In genomic region chr12:31706168-31706567, GRCm38 (mm10) we compare ENCODE assay signal across 21 mouse cellular contexts. TPM values are rescaled to one million over a fixed set of nuclear protein-coding genes. Genes with fewer than 3 reads are reported as not detected.
DNase-seq lines count a peak whose midpoint lies in the region; ATAC-seq and TF ChIP-seq lines count a peak whose summit lies in the region.
"Had no signal": no experiment of that assay in that cellular context is flagged by ENCODE, and none has a peak within 500 bp of the region (broad histone marks: within the 10 kb centered on the region; RNA-seq: fewer than 3 reads in every experiment).

No protein-coding gene starts in this region.

- H3K27me3 ChIP-seq in heart, postnatal 0 days (ENCODE audit: control insufficient read depth, insufficient read depth, low read length) = no peaks in the 10 kb centered on the region
- H3K27me3 ChIP-seq: forebrain, embryonic 13.5 days; kidney, embryonic 15.5 days; liver, embryonic 12.5 days had no signal

- H3K36me3 ChIP-seq in heart, postnatal 0 days (replicated peaks; ENCODE audit: control insufficient read depth, insufficient read depth, low read length) = 0 out of 2 replicates have a peak, but pooled peaks cover 2% of the 10 kb centered on the region
- H3K36me3 ChIP-seq: kidney, embryonic 15.5 days; liver, embryonic 12.5 days had no signal

- H3K9ac ChIP-seq in heart, postnatal 0 days (replicated peaks; ENCODE audit: low read depth, low read length) = no peak overlapping the region
- H3K9ac ChIP-seq: forebrain, embryonic 13.5 days; kidney, embryonic 15.5 days; liver, embryonic 12.5 days had no signal

- ATAC-seq in heart, postnatal 0 days (ENCODE audit: insufficient read depth, low read depth) = no peak
- ATAC-seq: CD4-positive, CD25-positive, alpha-beta regulatory T cell, adult 4 months; forebrain, embryonic 13.5 days; hindbrain, embryonic 16.5 days; intestine, embryonic 16.5 days; liver, embryonic 12.5 days had no signal

- H3K9me3 ChIP-seq in heart, postnatal 0 days (replicated peaks; ENCODE audit: control insufficient read depth, low read length) = no peaks in the 10 kb centered on the region
- H3K9me3 ChIP-seq: forebrain, embryonic 13.5 days; kidney, embryonic 15.5 days; liver, embryonic 12.5 days had no signal

- no peak for TF ChIP-seq CTCF in embryonic fibroblast, embryonic 13.5 days (IDR thresholded peaks at IDR 0.05; ENCODE audit: borderline replicate concordance, insufficient read depth, low read length)
- TF ChIP-seq CTCF in heart, postnatal 0 days (IDR thresholded peaks at IDR 0.05; ENCODE audit: low read depth) = no peak

- whole genome bisulfite sequencing in heart, postnatal 0 days = 20% methylated on average over 2 of the region's 2 CpGs

- H3K4me3 ChIP-seq in embryonic fibroblast, embryonic 13.5 days (ENCODE audit: insufficient read depth, low read length) = no peak overlapping the region
- no peak overlapping the region for H3K4me3 ChIP-seq in heart, postnatal 0 days (ENCODE audit: low read depth, low read length)
- H3K4me3 ChIP-seq: forebrain, embryonic 13.5 days; kidney, embryonic 15.5 days; liver, embryonic 12.5 days had no signal

- H3K4me1 ChIP-seq in embryonic fibroblast, embryonic 13.5 days (ENCODE audit: control insufficient read depth, insufficient read depth, low read length) = no peaks in the 10 kb centered on the region
- peaks cover 12% of the 10 kb centered on the region for H3K4me1 ChIP-seq in heart, postnatal 0 days (ENCODE audit: control insufficient read depth, insufficient read depth)
- H3K4me1 ChIP-seq: kidney, embryonic 15.5 days; liver, embryonic 12.5 days had no signal

- intact Hi-C loops in heart, postnatal 36 days (cut with DNase I) = no loop called here

- TF ChIP-seq POLR2A in embryonic fibroblast, embryonic 13.5 days (IDR thresholded peaks at IDR 0.05; ENCODE audit: low read depth, low read length) = no peak

- H3K27ac ChIP-seq in embryonic fibroblast, embryonic 13.5 days (ENCODE audit: insufficient read depth, low read length) = peak overlapping the region; percentile 14; the same call in 1 of the 2 replicates
- peak overlapping the region; percentile 88 for H3K27ac ChIP-seq in heart, postnatal 0 days (ENCODE audit: low read depth)
- H3K27ac ChIP-seq: forebrain, embryonic 13.5 days; kidney, embryonic 15.5 days; liver, embryonic 12.5 days had no signal

- TF ChIP-seq EP300 in heart, postnatal 0 days (IDR thresholded peaks at IDR 0.05; ENCODE audit: low read depth) = no peak

- peak overlapping the region; percentile 28; the same call in 1 of the 2 replicates for H3K4me2 ChIP-seq in heart, postnatal 0 days (ENCODE audit: low read depth, low read length)
- H3K4me2 ChIP-seq: forebrain, embryonic 13.5 days; kidney, embryonic 15.5 days; liver, embryonic 12.5 days; midbrain, embryonic 11.5 days had no signal

- DNase-seq in adrenal gland, postnatal 10 days = peak; percentile 11
- no peak for DNase-seq in adrenal gland, postnatal 36 days
- peak; percentile 44 to 65 for DNase-seq in heart, adult 18-20 months
- no peak for DNase-seq in heart, postnatal 36 days
- DNase-seq in heart, postnatal 0 days (ENCODE audit: low spot score) = no peak
- DNase-seq in ovary, postnatal 36 days (ENCODE audit: low spot score) = no peak
- DNase-seq in right cerebral cortex, adult 18-20 months = no peak
- DNase-seq: gastrocnemius, postnatal 10 days; kidney, postnatal 4 days; layer of hippocampus, adult 9-11 months; lung, adult 2 months had no signal

RNA-seq across cellular contexts. Expression of gene Gpr22, which starts 7.6 kb away (rescaled TPM):
- total RNA-seq in adrenal gland, postnatal 10 days (2021) = 1 to 10 TPM; 4.5 to 5.9 TPM
- total RNA-seq in adrenal gland, postnatal 36 days (2021) = 1 to 10 TPM; 5.0 to 6.4 TPM
- total RNA-seq in heart, adult 18-20 months (2021) = 10 to 100 TPM; 16.6 to 20.0 TPM
- 10 to 100 TPM; 11.1 to 24.8 TPM for total RNA-seq in heart, postnatal 36 days (2021)
- polyA plus RNA-seq in embryonic fibroblast, embryonic 13.5 days (2011; ENCODE audit: insufficient read length, low read depth, missing spikeins) = not detected in 2 replicates
- total RNA-seq in heart, postnatal 0 days (2014; rRNA removed; ENCODE audit: low replicate concordance) = 15.8 and 16.0 TPM in 2 replicates
- polyA plus RNA-seq in heart, postnatal 0 days (2015; fragmentation: Nextera tagmentation; extraction: Ambion mirVana) = 10.7 and 14.0 TPM in 2 replicates
- total RNA-seq: gastrocnemius, postnatal 10 days; hematopoietic stem cell, adult 5-6 weeks; monocyte, adult 5-6 weeks had no signal
- polyA plus RNA-seq: lung, adult 2 months had no signal

RNA-seq across cellular contexts. Expression of gene Cog5, which starts 51.5 kb away (rescaled TPM):
- 10 to 100 TPM; 33.7 to 40.9 TPM for total RNA-seq in adrenal gland, postnatal 10 days (2021)
- total RNA-seq in adrenal gland, postnatal 36 days (2021) = 10 to 100 TPM; 35.5 to 44.6 TPM
- 10 to 100 TPM; 54.5 to 60.3 TPM for total RNA-seq in heart, adult 18-20 months (2021)
- 10 to 100 TPM; 54.1 to 57.1 TPM for total RNA-seq in heart, postnatal 36 days (2021)
- polyA plus RNA-seq in embryonic fibroblast, embryonic 13.5 days (2011; ENCODE audit: insufficient read length, low read depth, missing spikeins) = 34.7 and 48.3 TPM in 2 replicates
- total RNA-seq in heart, postnatal 0 days (2014; rRNA removed; ENCODE audit: low replicate concordance) = 58.4 and 79.4 TPM in 2 replicates
- 19.7 and 22.4 TPM in 2 replicates for polyA plus RNA-seq in heart, postnatal 0 days (2015; fragmentation: Nextera tagmentation; extraction: Ambion mirVana)

RNA-seq across cellular contexts. Expression of gene Dus4l, which starts 51.5 kb away (rescaled TPM):
- 1 to 10 TPM; 7.5 to 9.0 TPM for total RNA-seq in adrenal gland, postnatal 10 days (2021)
- 1 to 10 TPM; 7.3 to 9.2 TPM for total RNA-seq in adrenal gland, postnatal 36 days (2021)
- total RNA-seq in heart, adult 18-20 months (2021) = 1 to 10 TPM; 5.9 to 8.0 TPM
- total RNA-seq in heart, postnatal 36 days (2021) = 1 to 10 TPM; 7.2 to 7.6 TPM
- polyA plus RNA-seq in embryonic fibroblast, embryonic 13.5 days (2011; ENCODE audit: insufficient read length, low read depth, missing spikeins) = 12.2 and 14.0 TPM in 2 replicates
- total RNA-seq in heart, postnatal 0 days (2014; rRNA removed; ENCODE audit: low replicate concordance) = 2.2 and 3.2 TPM in 2 replicates
- polyA plus RNA-seq in heart, postnatal 0 days (2015; fragmentation: Nextera tagmentation; extraction: Ambion mirVana) = 7.6 and 7.7 TPM in 2 replicates

Comparison
In these comparisons a context has a peak if more than half of its experiments do, and no peak if none do; other contexts are left out.
1. DNase-seq: peak in adrenal gland, postnatal 10 days (single experiment) and heart, adult 18-20 months (2 of 2); none in adrenal gland, postnatal 36 days (0 of 2), heart, postnatal 36 days (0 of 2), heart, postnatal 0 days (single experiment), ovary, postnatal 36 days (single experiment) and right cerebral cortex, adult 18-20 months (single experiment).